Mouse (Mus musculus) olfactory bulb, adult 2 months (tissue): ENCODE measurements around the gene Agpat1.

Experiments used
- CTCF ChIP-seq: fragments of 200-500 bp; IDR thresholded peaks from 2 replicates; pipeline ENCODE4 v1.5.1; 2012; ENCODE audit warnings: low read depth, mild to moderate bottlenecking, low read length, moderate library complexity; ENCODE audit not compliant: insufficient read depth
- POLR2A ChIP-seq: fragments of 200-500 bp; IDR thresholded peaks from 2 replicates; pipeline ENCODE4 v1.6.1; 2012; ENCODE audit warnings: mild to moderate bottlenecking, low read depth, low read length, moderate library complexity; ENCODE audit not compliant: insufficient read depth

DNA sequence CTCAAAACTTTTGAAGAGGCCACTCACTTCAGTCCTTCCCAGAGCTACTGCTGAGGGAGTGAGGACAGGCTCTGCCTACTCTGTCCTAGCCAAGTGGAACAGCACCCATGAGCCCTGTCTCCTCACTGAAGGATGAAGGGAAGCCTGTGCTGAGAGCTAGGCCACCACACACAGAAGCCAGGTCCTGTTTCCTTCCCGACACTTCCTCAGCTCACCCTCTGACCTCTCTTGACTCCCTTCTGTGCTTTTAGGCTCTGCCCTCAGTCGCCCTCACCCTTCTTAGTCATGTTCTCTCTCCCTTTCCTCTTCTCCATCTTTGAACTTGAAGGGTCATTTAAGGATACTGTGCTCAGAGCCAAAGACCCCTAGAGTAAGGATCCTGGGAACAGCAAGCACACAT is 53.2 kb downstream of the Agpat1 start:
- no peak for TF ChIP-seq CTCF
- no peak for TF ChIP-seq POLR2A
